Mouse (Mus musculus): ENCODE results near the gene Dcaf17.

The Dcaf17 gene

GRCm38 (mm10) chr2:71054716-71055115 lies 412 bp upstream of the Dcaf17 start:
- no peak for DNase-seq (ENCODE audit: low read depth, low spot score)

GRCm38 (mm10) chr2:71056115-71056835 lies 1.1 kb downstream of the Dcaf17 start:
- DNase-seq (ENCODE audit: low read depth, low spot score), result no peak

- DNase-seq (ENCODE audit: low read depth, low spot score), result no peak
Measured at GRCm38 (mm10) chr2:71071601-71072000, 16.5 kb downstream of the Dcaf17 start.

- DNase-seq (ENCODE audit: low read depth, low spot score), result no peak
Measured at GRCm38 (mm10) chr2:71073330-71073729, 18.2 kb downstream of the Dcaf17 start.

- no peak for DNase-seq (ENCODE audit: low read depth, low spot score)
Measured at GRCm38 (mm10) chr2:71073828-71074227, 18.7 kb downstream of the Dcaf17 start.

DNA sequence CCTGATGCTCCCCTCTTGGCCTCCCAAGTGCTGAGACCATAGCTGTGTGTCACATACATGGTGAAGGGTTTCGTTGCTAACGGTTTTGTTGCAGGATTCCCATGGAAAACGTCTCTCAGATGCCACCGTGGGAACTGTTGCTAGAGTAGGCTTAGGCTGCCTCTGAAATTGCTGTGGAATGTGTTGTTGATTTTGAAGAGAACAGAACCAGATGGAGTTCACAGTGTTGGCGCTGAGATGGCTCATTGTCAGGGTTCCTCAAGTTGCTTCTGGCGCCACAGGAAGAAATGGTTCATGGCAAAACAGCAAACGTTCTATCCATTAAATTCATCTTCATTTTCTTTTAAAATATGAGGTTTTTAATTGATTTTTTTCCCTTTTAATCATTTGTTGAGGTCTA lies 27.3 kb downstream of the Dcaf17 start:
- DNase-seq (ENCODE audit: low read depth, low spot score), result no peak

DNA sequence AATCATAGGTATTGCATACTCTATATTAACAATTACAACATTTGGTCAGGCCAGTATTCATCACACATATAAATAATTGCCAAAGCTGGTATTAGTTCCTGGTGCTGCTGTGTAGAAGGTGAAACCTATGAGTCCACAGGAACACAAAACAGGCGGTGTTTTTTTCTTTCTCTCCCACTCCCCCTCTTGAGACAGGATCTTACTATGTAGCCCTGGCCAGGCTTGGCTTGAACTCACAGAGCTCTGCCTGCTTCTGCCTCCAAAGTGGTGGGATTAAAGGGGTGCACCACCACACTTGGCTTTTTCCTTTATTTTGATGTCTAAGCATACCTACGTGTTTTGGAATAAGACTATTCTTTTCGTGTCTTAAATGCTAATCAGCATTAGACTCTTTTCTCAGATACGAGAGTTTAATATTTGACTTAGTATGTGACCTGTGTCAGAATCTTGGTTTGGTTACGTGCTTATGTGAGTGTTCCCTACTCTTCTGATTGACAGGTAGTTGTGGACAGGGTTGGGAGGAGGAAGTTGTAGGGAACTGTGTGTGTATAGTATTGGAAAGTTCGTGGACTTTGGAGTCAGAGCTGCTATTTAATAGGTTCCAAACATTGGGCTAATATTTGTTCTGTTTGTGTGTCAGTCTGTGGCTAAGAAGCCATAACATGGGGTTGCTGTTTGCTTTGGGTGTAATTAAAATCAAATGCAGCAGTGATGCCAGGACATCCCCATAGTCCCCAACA lies 28.5 kb downstream of the Dcaf17 start:
- DNase-seq (ENCODE audit: low read depth, low spot score), result no peak

DNA sequence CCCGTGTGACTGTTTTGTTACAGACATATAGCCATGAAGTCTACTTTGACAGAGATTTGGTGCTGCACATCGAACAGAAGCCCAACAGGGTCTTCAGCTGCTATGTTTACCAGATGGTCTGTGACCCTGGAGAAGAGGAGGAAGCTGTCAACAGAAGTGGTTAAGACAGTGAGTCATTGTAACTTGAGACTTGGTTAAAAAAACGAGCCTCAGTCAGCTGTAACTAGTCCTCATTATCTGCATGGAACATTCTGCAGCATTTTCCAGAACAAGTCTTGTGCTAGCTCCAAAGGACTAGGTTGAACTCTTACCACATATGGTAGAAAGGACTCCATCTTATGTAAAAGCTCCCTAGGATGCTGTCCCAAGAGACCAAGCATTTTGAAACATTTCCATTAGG lies 34.6 kb downstream of the Dcaf17 start:
- no peak for DNase-seq (ENCODE audit: low read depth, low spot score)

DNA sequence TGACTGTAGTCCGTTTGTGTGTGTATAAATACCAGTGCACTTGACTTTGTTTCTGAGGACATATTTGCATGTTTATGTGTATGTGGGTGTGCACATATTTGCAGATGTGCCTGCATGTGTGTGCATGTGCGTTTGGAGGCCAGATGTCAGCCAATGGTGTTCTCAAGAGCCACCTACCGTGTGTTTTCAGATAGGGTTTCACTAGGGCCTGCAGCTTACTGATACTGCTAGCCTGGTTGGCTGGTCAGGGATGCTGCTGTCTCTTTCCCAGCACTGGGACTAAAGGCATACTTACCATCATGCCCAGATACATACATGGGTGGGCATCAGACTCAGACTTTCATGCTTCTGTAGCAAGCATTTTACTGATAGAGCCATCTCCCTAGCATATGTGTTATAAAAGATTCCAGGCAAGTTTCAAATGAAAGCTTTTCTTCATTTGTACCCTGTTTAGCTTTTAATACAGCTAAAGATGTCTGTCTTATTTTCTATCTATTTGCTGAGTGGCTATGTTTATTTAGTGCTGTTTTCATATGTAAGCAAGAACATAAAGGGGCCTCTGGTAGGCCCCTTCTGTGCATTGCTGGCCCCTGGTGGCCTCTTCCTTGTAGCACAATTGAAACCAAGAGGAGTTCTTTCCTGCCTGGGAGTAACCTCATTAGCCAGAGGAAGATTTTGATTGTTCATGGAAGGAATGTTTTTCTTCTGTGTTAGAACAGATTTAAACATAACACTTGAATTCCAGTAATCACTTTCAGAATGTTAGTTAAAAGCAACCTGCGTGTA lies 35.7 kb downstream of the Dcaf17 start:
- no peak for DNase-seq (ENCODE audit: low read depth, low spot score)

- DNase-seq (ENCODE audit: low read depth, low spot score), result no peak
Measured at GRCm38 (mm10) chr2:71096170-71096569, 41.0 kb downstream of the Dcaf17 start.

- no peak for DNase-seq (ENCODE audit: low read depth, low spot score)
Measured at GRCm38 (mm10) chr2:71102621-71103291, 47.6 kb downstream of the Dcaf17 start.

DNA sequence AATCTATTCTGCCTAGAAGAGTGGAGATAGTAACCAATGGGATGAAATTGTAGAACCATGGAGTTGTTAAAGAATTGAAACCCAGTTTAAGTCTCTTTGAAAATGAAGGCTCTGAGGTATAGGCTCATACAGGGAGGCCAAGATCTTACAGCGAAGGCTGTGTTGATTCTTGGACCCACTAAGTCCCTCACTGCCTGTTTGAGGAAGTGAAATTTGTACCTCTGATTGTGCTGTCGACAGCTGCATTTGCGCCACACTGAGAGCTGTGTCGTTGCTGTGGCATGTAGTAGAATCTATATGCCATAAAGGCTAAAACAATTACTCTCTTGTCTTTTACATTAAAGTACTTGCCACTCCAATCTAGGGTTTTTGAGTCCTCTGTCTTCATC lies 48.2 kb downstream of the Dcaf17 start:
- DNase-seq (ENCODE audit: low read depth, low spot score), result no peak

- DNase-seq (ENCODE audit: low read depth, low spot score), result no peak
Measured at GRCm38 (mm10) chr2:71104696-71105095, 49.6 kb downstream of the Dcaf17 start.

GRCm38 (mm10) chr2:71105469-71106215 lies 50.5 kb downstream of the Dcaf17 start:
- DNase-seq (ENCODE audit: low read depth, low spot score), result no peak

GRCm38 (mm10) chr2:71107225-71107624 lies 52.1 kb downstream of the Dcaf17 start:
- DNase-seq (ENCODE audit: low read depth, low spot score), result no peak

GRCm38 (mm10) chr2:71108541-71108940 lies 53.4 kb downstream of the Dcaf17 start:
- no peak for DNase-seq (ENCODE audit: low read depth, low spot score)

DNA sequence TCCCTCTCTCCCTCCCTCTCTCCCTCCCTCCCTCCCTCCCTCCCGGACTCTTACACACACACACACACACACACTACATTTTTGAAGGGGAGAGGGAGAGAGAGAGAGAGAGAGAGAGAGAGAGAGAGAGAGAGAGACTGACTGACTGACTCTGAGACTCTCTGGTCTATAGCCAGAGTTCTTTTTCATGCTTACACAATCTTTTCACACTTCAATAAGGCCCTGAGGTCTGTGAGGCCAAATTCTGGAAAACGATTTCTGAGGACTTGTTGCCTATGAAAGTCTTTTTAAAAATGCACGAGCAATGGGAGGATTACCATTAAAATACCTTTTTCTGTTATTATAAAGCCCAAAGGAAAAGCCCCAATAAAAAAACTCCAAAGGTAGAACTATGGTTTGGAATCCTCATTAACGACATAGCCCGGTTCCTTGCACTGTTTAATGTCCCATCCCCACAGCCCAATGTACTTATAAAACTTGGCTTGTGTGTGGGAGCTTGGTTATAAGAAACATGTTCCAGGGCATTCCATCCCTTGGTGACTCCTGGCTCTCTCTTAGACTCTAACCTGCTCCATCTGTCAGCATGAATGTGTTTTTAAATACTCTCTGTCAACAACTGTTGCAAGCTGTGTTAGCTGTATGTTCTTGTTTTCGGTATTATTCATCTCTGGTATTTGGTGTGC lies 58.5 kb downstream of the Dcaf17 start:
- no peak for DNase-seq (ENCODE audit: low read depth, low spot score)

- no peak for DNase-seq (ENCODE audit: low read depth, low spot score)
Measured at GRCm38 (mm10) chr2:71116151-71116550, 61.0 kb downstream of the Dcaf17 start.

GRCm38 (mm10) chr2:71117797-71118708 lies 62.9 kb downstream of the Dcaf17 start, which contains the start of gene Cybrd1:
TSS of gene Cybrd1 (plus strand) at chr2:71117923.
- no peak for DNase-seq (ENCODE audit: low read depth, low spot score)

Data from brain, embryonic 18.5 days (tissue).